Mouse (Mus musculus): Measurements from ENCODE around the gene Galnt14.

Gene Galnt14

DNA sequence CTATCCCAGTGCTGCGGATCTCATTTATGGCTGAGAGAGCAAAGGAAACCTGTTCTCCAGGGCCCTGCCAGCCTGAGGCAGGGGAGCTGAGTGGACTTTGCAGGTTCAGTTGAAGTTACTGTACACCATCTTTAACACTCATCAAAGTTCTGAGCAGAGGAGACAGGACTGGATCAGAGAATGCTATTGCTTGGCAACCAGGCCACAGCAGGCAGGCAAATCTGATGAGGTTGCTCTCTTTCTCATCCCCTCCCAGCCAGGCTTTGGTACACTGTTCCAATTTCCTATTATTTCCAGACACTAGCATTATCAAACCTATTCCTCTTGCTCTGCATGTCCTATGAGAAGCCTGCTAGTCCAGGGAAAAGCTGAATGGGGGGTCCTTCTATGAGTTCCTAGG, 41.3 kb downstream of the Galnt14 start:
- DNase-seq (ENCODE audit: low read depth), result no peak

- DNase-seq (ENCODE audit: low read depth), result no peak
Measured at GRCm38 (mm10) chr17:73663237-73663636, 47.0 kb downstream of the Galnt14 start.

- no peak for DNase-seq (ENCODE audit: low read depth)
Measured at GRCm38 (mm10) chr17:73658731-73659445, 51.4 kb downstream of the Galnt14 start.

DNA sequence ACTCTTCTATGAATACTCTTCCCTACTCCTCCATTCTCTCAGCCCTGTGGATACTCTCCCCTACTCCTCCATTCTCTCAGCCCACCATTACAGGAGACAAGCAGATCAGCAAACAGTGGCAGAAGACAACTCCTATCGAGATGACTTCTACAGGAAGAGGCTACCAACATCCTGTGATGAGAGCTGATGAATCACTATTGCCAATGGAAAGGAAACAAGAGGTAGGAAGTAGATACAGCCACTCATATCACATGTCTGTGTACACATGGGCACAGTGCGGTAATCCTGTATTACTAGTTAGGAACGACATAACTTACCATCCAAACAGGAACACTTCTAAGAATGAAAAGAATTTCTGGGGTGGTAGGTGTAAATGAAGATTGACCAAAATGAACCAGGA, 53.9 kb downstream of the Galnt14 start:
- DNase-seq (ENCODE audit: low read depth), result no peak

GRCm38 (mm10) chr17:73654261-73654660, 56.0 kb downstream of the Galnt14 start:
- no peak for DNase-seq (ENCODE audit: low read depth)

DNA sequence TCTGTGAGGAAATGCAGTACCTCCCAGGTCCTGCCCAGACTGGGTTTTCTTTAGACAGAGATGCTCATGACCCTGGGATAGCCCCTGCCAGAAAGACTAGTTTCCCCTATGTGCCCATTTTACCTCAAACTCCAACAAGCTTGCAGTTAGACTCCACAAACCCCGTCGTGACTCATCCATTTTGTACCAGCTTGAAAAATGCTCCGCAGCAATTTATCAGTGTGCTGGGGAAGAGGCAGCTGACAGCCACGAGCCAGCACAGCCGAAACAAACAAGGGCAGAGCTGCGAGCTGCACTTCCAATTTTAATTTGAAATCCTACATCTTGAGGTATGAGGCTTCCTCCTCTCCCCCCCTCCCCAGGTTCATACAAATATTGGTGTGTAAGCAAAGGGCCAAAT, 60.9 kb downstream of the Galnt14 start:
- DNase-seq (ENCODE audit: low read depth), result no peak

- DNase-seq (ENCODE audit: low read depth), result no peak
Measured at GRCm38 (mm10) chr17:73641676-73642075, 68.6 kb downstream of the Galnt14 start.

GRCm38 (mm10) chr17:73640117-73640480, 70.2 kb downstream of the Galnt14 start:
- no peak for DNase-seq (ENCODE audit: low read depth)

DNA sequence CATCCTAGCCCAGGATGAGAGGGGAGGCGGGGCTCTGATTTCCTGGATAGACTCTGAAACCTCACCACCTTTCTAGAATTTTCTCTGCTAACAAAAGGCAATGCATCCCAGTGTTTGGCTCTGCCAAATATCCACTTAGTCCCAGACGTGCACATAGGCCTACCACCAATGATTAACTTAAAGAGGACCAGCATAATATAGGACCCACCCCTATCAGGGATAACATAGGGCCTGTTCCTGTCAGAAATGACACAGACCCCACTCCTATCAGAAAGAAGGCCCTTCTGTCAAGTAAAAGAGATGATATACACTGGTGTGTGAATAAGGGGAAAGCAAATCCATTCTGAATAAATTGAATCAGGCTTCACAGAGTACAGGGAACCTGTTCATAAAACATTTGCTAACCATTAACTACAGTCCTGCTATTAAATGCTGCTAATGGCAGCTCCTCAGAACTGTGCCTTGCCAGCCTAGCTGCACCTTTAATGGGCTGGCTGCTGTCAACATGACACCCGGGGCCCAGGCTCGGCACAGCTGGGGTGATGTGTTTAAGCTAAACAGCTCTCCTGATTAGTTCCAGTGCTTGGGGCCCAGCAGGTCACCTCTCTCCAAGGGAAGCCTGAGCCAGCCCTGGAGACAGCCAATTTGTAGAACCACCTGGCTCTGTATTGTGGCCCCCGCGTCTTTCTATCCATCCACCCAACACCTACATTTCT, 70.7 kb downstream of the Galnt14 start:
- DNase-seq (ENCODE audit: low read depth), result no peak

DNA sequence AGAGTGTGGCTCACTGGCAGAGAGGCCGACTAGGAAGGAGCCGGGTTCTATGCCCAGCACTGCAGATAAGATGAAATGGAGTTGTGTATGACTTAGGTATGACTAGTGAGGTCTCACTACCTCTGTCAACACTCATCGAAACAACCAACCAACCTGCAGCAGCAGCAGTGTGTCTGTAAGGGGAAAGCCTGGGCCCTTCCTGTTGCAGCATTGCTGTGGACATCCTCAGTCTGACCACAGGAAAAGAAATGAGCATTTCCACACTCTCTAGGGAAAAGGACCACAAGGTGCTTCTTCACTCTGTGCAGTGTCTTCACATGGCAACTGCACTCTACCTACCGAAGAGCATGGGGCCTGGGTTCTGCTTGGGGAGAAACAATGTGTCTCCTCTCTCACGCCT, 73.3 kb downstream of the Galnt14 start:
- no peak for DNase-seq (ENCODE audit: low read depth)

DNA sequence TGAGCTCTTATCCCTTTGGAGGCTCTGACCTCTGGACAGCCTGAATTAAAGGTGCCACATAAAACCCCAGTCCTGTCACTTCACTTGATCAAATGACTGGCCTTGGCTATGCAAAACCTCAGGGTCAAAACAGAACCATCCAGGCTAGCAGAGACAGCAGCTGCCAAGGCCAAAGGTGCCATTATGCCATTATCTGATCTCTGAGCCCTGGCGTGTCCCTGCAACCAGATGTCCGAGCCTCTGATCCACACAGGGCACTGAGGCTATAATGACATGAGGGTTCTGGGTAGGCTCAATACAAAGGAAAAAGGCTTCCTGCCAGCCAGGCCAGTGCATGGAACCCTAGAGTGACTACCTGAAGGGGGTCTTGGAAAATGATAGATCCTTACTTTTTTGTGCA, 75.4 kb downstream of the Galnt14 start:
- DNase-seq (ENCODE audit: low read depth), result no peak

GRCm38 (mm10) chr17:73633991-73634710, 76.1 kb downstream of the Galnt14 start:
- DNase-seq (ENCODE audit: low read depth), result no peak

- no peak for DNase-seq (ENCODE audit: low read depth)
Measured at GRCm38 (mm10) chr17:73628263-73628914, 81.9 kb downstream of the Galnt14 start.

DNA sequence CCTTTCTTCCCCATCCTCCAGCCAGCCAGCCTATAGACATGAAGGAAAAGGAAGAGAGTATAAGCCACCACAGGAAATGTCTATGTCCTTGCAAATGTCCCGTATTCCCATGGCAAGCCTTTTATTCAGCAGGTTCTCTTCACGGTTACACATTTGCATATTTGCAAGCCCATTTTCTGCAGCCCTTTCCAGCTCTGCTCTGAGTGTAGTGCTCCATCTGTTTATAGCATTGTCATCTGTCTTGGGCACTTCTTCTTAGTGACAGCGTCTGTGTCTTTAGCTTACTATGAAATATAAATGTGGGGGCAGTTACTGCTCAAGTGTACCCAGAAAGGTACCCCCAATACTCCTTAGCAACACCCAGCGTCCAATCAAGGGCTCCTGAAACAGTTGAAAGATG, 83.3 kb downstream of the Galnt14 start:
- no peak for DNase-seq (ENCODE audit: low read depth)

GRCm38 (mm10) chr17:73620049-73620448, 90.2 kb downstream of the Galnt14 start:
- DNase-seq (ENCODE audit: low read depth), result no peak

- DNase-seq (ENCODE audit: low read depth), result no peak
Measured at GRCm38 (mm10) chr17:73602552-73603478, 107.4 kb downstream of the Galnt14 start.

DNA sequence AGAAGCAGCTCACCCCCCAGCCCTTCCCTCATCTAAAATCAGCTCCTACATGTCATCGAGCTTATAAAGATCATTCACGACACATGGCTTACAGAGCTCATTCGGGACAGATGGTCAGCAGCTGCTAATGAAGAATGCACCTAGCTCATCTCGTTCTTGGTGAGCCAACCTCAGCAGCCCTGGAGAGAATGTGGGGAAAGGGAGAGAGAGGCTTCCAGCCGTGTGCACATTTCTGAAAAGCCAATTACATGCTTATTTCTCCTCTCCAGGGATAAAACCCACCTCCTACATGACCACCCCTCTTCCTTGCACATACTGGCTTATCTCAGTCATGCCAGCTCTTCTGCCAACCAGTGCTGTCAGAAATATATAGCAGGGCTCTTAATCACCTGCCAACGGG, 110.3 kb downstream of the Galnt14 start:
- DNase-seq (ENCODE audit: low read depth), result no peak

DNA sequence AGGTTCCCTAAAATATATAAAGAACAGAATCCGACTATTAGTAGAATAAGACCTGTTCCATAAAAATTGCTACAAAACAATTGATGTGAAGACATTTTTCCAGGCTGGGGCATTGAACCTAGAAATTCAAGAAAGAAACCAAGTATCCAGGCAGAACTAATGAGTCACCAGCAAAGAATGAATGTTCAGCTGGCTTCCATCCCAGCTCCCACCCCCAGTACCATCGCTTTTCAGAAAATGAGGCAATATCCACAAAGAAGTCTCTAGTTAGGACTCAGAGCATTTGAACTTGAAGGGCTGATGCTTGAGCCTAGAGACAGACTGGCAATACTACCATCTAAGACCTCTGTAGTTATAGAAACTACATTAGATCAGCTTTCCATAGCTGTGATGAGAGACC, 118.2 kb downstream of the Galnt14 start:
- DNase-seq (ENCODE audit: low read depth), result no peak

DNA sequence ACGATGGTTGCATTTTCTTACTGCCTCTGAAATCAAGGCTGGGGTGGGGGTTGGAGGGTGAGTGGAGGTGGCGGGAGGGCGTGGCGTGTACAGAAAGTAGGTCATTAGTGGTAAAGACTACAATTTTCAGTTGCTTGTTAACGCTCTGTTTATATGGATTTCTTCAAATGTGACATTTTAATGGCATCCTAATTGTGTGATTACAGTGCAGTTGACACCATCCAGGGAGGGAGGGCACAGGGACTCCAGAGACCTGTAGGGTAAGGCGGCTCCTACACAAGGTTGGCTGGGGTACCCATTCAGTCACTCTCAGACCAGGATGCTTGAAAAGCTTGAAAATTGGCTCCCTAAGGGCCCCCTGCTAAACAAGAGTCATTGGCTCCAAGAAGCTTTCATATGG, 122.7 kb downstream of the Galnt14 start:
- DNase-seq (ENCODE audit: low read depth), result no peak

DNA sequence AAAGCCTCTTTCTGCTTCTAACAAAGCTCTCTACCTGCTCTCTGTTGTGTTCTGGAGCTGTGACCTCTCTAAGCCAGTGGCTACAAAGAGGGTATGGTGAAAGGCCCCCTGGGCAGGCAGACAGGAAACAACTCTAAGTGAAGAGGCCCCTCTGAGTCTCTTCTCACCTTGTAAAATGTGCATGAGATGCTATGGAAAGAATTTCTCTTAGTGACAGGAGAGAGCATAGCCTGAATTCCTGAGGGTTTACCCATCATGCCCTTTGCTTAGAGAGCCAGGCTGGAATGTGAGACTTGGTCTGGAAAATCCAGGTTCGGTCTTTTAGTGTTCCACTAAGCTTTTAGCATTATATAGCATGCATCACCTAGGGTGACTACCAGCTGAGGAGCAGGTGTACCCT, 136.1 kb downstream of the Galnt14 start:
- no peak for DNase-seq (ENCODE audit: low read depth)

DNA sequence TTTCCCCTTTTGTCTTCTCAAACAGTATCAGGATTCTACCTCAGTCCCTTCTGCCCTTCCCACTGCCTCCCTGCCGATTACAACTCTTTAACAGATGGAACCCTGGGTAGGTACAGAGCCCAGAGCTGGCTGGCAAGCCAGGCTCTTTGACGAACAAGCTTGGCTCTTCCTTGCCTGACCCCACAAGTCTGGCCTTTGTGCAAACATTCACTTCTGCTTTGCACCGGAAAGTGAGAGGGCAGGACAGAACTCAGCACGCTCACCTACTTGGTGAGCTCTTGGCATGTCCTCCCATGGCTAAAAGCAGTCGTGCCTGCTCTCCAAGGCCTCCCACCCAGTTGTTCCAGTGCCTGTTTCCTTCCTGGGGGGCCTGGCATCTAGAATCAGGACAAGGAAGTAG, 137.4 kb downstream of the Galnt14 start:
- no peak for DNase-seq (ENCODE audit: low read depth)

- peak; percentile 18 for DNase-seq (ENCODE audit: low read depth)
Measured at GRCm38 (mm10) chr17:73572440-73572839, 137.8 kb downstream of the Galnt14 start.

Data from c-Kit-positive CD71-negative TER-119-negative erythroid progenitor cells, embryonic 14.5 days (primary cell).